Mouse (Mus musculus): ENCODE measurements around the gene St5.

DNA sequence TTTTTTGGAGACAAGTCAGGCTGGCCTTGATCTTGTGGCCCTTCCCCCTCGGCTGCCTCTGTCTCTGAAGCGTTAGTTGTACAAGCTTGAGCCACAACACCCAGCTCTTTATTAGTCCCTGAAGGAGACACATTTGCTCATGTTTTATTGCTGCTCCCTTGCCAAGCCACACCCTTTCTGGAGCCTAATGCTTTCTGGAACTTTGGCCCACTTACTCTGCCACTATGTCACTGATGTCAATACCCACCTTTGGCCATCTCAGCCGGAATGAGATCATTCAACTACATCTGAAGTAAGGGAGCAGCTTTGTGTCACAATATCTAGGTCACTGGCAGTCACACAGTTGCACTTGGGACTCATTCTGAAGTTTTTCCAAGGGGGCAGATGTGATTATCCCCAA lies 102.7 kb downstream of the St5 start:
- TF ChIP-seq CTCF (IDR thresholded peaks at IDR 0.05) (no peak), EP300 (IDR thresholded peaks at IDR 0.05) (no peak)
